Mouse (Mus musculus) lung, adult 2 months (tissue): ENCODE results near the gene Btbd9. TPM values are rescaled to one million over a fixed set of nuclear protein-coding genes. Genes with fewer than 3 reads are reported as not detected.

Experiments used
- DNase-seq: peaks from one replicate; pipeline ENCODE4 v3.0.0; 2022
- H3K4me1 ChIP-seq: fragments of 200-500 bp; 2 replicates; pipeline ENCODE4 v1.6.1; 2011; ENCODE audit warnings: low read length; ENCODE audit not compliant: control insufficient read depth, insufficient read depth
- H3K4me3 ChIP-seq: fragments of 200-500 bp; replicated peaks from 2 replicates; pipeline ENCODE3; 2011; ENCODE audit warnings: low read depth, mild to moderate bottlenecking, control low read depth, low read length; ENCODE audit errors: extremely low read depth
- CTCF ChIP-seq: fragments of 200-500 bp; IDR thresholded peaks from 2 replicates; pipeline ENCODE4 v1.5.1; 2011; ENCODE audit warnings: mild to moderate bottlenecking, low read length, control low read depth; ENCODE audit not compliant: insufficient read depth
- POLR2A ChIP-seq: fragments of 200-500 bp; IDR thresholded peaks from 2 replicates; pipeline ENCODE4 v1.6.1; 2011; ENCODE audit warnings: low read depth, mild to moderate bottlenecking, control low read depth, low read length, borderline replicate concordance; ENCODE audit errors: extremely low read depth
- WGBS: fragments of 180-500 bp; shearing (Covaris S2); methylation state at CpG from one replicate; pipeline ENCODE4 v1.1.7; 2018; 5-methylcytosine and 5-hydroxymethylcytosine counted together
- polyA plus RNA-seq: library from polyadenylated mRNA; depleted of rRNA; stranded (reverse); fragments of >200 nt; gene quantifications from 2 replicates; pipeline ENCODE4 v1.2.3, GENCODE M21; 2012

Btbd9 gene
- polyA plus RNA-seq, 1 experiment = 24.2 TPM

GRCm38 (mm10) chr17:30360654-30361053 lies 215.6 kb downstream of the Btbd9 start:
- TF ChIP-seq POLR2A (no peak), CTCF (no peak)
- Histone ChIP-seq H3K4me1 (no peaks in the 10 kb centered on the region), H3K4me3 (no peak overlapping the region)
- 43% methylated on average over 1 of the region's 1 CpGs for WGBS
- no peak for DNase-seq

GRCm38 (mm10) chr17:30359392-30359791 lies 216.9 kb downstream of the Btbd9 start:
- no peak for DNase-seq
- TF ChIP-seq CTCF (no peak), POLR2A (no peak)
- no peak overlapping the region for H3K4me3 ChIP-seq
- WGBS = 69% methylated on average over 5 of the region's 5 CpGs
- H3K4me1 ChIP-seq = no peaks in the 10 kb centered on the region

- no peak for DNase-seq
- 92% methylated on average over 1 of the region's 1 CpGs for WGBS
- TF ChIP-seq POLR2A (no peak), CTCF (no peak)
- no peaks in the 10 kb centered on the region for H3K4me1 ChIP-seq
- no peak overlapping the region for H3K4me3 ChIP-seq
Measured at GRCm38 (mm10) chr17:30355431-30355830, 220.9 kb downstream of the Btbd9 start.

- TF ChIP-seq POLR2A = no peak
- TF ChIP-seq CTCF = no peak
- Histone ChIP-seq H3K4me3 (no peak overlapping the region), H3K4me1 (no peaks in the 10 kb centered on the region)
- 73% methylated on average over 5 of the region's 5 CpGs for WGBS
- DNase-seq = no peak
Measured at GRCm38 (mm10) chr17:30354381-30354780, 221.9 kb downstream of the Btbd9 start.

GRCm38 (mm10) chr17:30348031-30348430 lies 228.3 kb downstream of the Btbd9 start:
- DNase-seq = no peak
- Histone ChIP-seq H3K4me3 (no peak overlapping the region), H3K4me1 (peaks cover 6% of the 10 kb centered on the region)
- TF ChIP-seq CTCF (no peak), POLR2A (no peak)
- 87% methylated on average over 2 of the region's 2 CpGs for WGBS

GRCm38 (mm10) chr17:30347101-30347613 lies 229.1 kb downstream of the Btbd9 start:
- DNase-seq = no peak
- H3K4me3 ChIP-seq = no peak overlapping the region
- H3K4me1 ChIP-seq = peaks cover 6% of the 10 kb centered on the region
- TF ChIP-seq POLR2A = no peak
- 36% methylated on average over 10 of the region's 10 CpGs for WGBS

- no peak overlapping the region for H3K4me3 ChIP-seq
- peaks cover 6% of the 10 kb centered on the region for H3K4me1 ChIP-seq
- 81% methylated on average over 3 of the region's 3 CpGs for WGBS
- DNase-seq = no peak
- TF ChIP-seq POLR2A (no peak), CTCF (no peak)
Measured at GRCm38 (mm10) chr17:30345008-30345407, 231.3 kb downstream of the Btbd9 start.

GRCm38 (mm10) chr17:30343701-30344473 lies 232.4 kb downstream of the Btbd9 start:
- TF ChIP-seq CTCF (no peak), POLR2A (no peak)
- no peak overlapping the region for H3K4me3 ChIP-seq
- 43% methylated on average over 9 of the region's 9 CpGs for WGBS
- peaks cover 6% of the 10 kb centered on the region for H3K4me1 ChIP-seq
- no peak for DNase-seq

- 82% methylated on average over 6 of the region's 6 CpGs for WGBS
- H3K4me1 ChIP-seq = peaks cover 6% of the 10 kb centered on the region
- no peak for TF ChIP-seq POLR2A
- TF ChIP-seq CTCF = no peak
- no peak overlapping the region for H3K4me3 ChIP-seq
- no peak for DNase-seq
Measured at GRCm38 (mm10) chr17:30341556-30341955, 234.7 kb downstream of the Btbd9 start.

- Histone ChIP-seq H3K4me1 (peaks cover 6% of the 10 kb centered on the region), H3K4me3 (no peak overlapping the region)
- 83% methylated on average over 13 of the region's 13 CpGs for WGBS
- DNase-seq = no peak
- TF ChIP-seq POLR2A (no peak), CTCF (no peak)
Measured at GRCm38 (mm10) chr17:30340495-30341126, 235.7 kb downstream of the Btbd9 start.
